ENCODE assay signal across 31 mouse cellular contexts in the genomic region with DNA sequence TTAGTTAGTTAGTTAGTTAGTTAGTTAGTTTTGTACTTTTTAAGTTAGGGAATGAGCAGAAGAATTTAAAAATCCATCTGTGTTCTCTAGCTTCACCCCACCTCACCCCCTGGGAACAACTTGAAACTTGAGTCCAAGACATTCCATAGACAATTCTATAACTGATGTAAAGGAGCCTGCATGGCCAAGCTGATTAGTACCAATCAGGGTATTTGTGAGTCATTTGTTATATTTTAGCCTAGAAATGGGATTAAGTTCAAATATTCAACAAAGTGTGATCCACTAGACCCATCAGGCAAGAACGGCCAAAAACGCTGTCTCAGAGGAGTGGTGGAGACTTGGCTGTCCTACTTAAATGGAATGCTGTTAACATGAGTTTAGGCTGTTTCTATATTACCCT. TPM values are rescaled to one million over a fixed set of nuclear protein-coding genes. Genes with fewer than 3 reads are reported as not detected.
"Had no signal": no experiment of that assay in that cellular context is flagged by ENCODE, and none has a peak within 500 bp of the region (broad histone marks: within the 10 kb centered on the region; RNA-seq: fewer than 3 reads in every experiment).

No protein-coding gene starts in this region.

- H3K27me3 ChIP-seq: kidney, embryonic 15.5 days; limb, embryonic 13.5 days; liver, embryonic 13.5 days; midbrain, embryonic 13.5 days; neural tube, embryonic 13.5 days; stomach, embryonic 15.5 days had no signal

- DNase-seq: kidney, adult 11 months; kidney, adult 8-10 months; kidney, postnatal 10 days; kidney, postnatal 36 days; layer of hippocampus, postnatal 36 days; liver, embryonic 13.5 days; lung, adult 2 months; retina, postnatal 1 day; right cerebral cortex, postnatal 4 days; spleen, adult 18-20 months; thymus, adult 18-20 months; thymus, postnatal 14 days; thymus, postnatal 4 days had no signal

- H3K36me3 ChIP-seq: kidney, embryonic 15.5 days; limb, embryonic 13.5 days; liver, embryonic 13.5 days; midbrain, embryonic 10.5 days; midbrain, embryonic 13.5 days; neural tube, embryonic 13.5 days; stomach, embryonic 15.5 days had no signal

- ATAC-seq: midbrain, embryonic 13.5 days; midbrain, embryonic 16.5 days had no signal

- H3K27ac ChIP-seq: kidney, embryonic 15.5 days; left cerebral cortex, adult 2 months; limb, embryonic 13.5 days; liver, embryonic 13.5 days; midbrain, embryonic 10.5 days; midbrain, embryonic 13.5 days; neural tube, embryonic 13.5 days; stomach, embryonic 15.5 days had no signal

- H3K4me1 ChIP-seq: kidney, embryonic 15.5 days; limb, embryonic 13.5 days; liver, embryonic 13.5 days; midbrain, embryonic 10.5 days; midbrain, embryonic 13.5 days; neural tube, embryonic 13.5 days; stomach, embryonic 15.5 days had no signal

- H3K9me3 ChIP-seq: kidney, embryonic 15.5 days; limb, embryonic 13.5 days; liver, embryonic 13.5 days; megakaryocyte, embryonic 14.5 days; midbrain, embryonic 10.5 days; midbrain, embryonic 13.5 days; neural tube, embryonic 13.5 days; stomach, embryonic 15.5 days had no signal

- H3K9ac ChIP-seq: kidney, embryonic 15.5 days; limb, embryonic 13.5 days; liver, embryonic 13.5 days; midbrain, embryonic 13.5 days; neural tube, embryonic 13.5 days; stomach, embryonic 15.5 days had no signal

- H3K4me3 ChIP-seq: kidney, embryonic 15.5 days; left cerebral cortex, adult 2 months; limb, embryonic 13.5 days; liver, embryonic 13.5 days; megakaryocyte, embryonic 14.5 days; midbrain, embryonic 10.5 days; midbrain, embryonic 13.5 days; myocyte; neural tube, embryonic 13.5 days; stomach, embryonic 15.5 days had no signal

- H3K4me2 ChIP-seq: kidney, embryonic 15.5 days; limb, embryonic 13.5 days; liver, embryonic 13.5 days; midbrain, embryonic 13.5 days; neural tube, embryonic 13.5 days; stomach, embryonic 15.5 days had no signal

RNA-seq across cellular contexts. Expression of gene Il22ra2, which starts 5.5 kb away (rescaled TPM):
- total RNA-seq: layer of hippocampus, adult 8-10 months; layer of hippocampus, postnatal 10 days; layer of hippocampus, postnatal 36 days; left cerebral cortex, adult 2 months; left cerebral cortex, postnatal 10 days; left cerebral cortex, postnatal 36 days; liver, adult 2 months had no signal
- polyA plus RNA-seq: kidney, embryonic 15.5 days; limb, embryonic 13.5 days; liver, adult 2 months; liver, embryonic 16.5 days; lung, embryonic 16.5 days; midbrain, embryonic 10.5 days; midbrain, embryonic 13.5 days; midbrain, embryonic 16.5 days; myocyte; neural tube, embryonic 13.5 days; testis, adult 2 months had no signal
